Mouse (Mus musculus) kidney, postnatal 4 days (tissue): ENCODE data around the gene Vamp5.

Source experiments
- DNase-seq, 2 experiments: peaks; one replicate each; pipeline ENCODE4 v3.0.0; 2021; ENCODE audit warnings: mixed read lengths in 2 of 2

Vamp5 gene

GRCm38 (mm10) chr6:72389471-72389940, 9.2 kb upstream of the Vamp5 start:
- DNase-seq, result peak; percentile 52 to 68

- DNase-seq, result no peak
Measured at GRCm38 (mm10) chr6:72388791-72389329, 8.6 kb upstream of the Vamp5 start.

GRCm38 (mm10) chr6:72388266-72388665, 8.0 kb upstream of the Vamp5 start:
- DNase-seq, result no peak

DNA sequence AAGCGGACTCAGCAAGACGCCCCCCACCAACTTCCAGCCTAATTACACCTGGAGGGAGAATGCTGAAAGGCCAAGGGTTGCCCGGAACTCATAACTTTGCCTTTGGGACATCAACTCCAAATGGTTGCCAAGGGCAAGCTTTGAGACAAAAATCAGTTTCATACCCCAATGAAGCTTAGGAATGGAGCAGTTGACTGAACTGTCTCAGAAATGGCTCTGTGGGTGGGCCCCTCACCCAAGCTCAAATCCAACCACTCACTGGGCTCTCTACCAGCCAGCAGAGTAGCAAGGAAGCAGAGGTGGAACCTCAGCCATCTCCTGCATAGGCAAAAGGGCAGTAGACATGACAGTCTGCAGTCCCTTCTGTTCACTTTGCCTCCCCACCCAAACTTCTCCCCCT, 7.5 kb upstream of the Vamp5 start:
- no peak for DNase-seq

GRCm38 (mm10) chr6:72386561-72386960, 6.3 kb upstream of the Vamp5 start:
- no peak for DNase-seq

DNA sequence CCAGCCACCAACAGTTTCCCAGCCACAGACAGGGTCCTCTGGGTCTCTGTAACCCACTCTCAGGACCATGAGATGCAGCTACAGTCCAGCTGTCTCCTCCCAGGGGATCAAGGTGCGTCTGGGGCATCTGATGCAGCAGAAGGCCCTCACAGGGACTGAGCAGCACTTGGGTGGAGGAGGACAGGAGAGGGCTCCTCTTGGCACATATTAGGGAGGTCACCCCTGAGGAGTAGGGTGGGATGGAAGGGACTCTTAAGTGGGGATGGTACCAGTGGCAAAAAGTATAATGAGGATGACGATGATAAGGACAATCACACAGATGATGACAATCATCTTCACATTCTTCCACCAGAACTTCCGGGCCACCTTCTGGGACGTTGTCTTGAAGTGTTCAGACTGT, 5.0 kb upstream of the Vamp5 start:
- DNase-seq, result no peak

- no peak for DNase-seq
Measured at GRCm38 (mm10) chr6:72383952-72384351, 3.7 kb upstream of the Vamp5 start.

DNA sequence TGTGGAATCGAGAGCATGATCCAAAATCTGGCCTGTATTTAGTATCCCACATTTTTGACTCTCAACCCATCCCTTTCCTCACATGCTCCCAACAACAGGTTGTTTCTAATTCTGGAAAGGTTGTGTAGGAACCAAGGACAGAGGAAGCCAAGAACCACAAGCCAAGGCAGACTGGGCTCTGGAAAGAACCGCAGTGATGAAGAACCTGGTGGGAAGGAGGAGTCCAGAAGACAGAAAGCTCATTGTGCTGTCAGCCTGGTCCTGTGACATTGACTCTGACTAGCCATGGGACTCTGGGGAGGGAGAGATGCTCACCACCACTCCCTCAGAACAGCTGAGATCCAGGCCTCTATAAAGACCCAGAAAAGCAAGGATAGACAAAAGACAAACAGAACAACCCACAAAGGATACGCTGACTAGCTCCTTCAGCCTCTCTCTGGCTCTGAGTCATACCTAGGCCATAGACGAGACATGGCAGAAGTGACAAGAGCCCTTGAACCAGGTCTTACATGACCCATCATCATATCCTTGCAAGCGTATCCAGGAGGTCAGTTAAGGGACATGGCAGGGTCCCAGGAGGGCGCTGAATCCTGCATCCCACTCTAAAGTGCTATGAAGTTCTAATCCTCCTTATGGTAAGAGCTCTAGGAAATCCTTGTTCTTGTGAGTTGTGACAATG, 3.0 kb upstream of the Vamp5 start:
- DNase-seq, result no peak

- DNase-seq, result no peak
Measured at GRCm38 (mm10) chr6:72382494-72382893, 2.2 kb upstream of the Vamp5 start.

DNA sequence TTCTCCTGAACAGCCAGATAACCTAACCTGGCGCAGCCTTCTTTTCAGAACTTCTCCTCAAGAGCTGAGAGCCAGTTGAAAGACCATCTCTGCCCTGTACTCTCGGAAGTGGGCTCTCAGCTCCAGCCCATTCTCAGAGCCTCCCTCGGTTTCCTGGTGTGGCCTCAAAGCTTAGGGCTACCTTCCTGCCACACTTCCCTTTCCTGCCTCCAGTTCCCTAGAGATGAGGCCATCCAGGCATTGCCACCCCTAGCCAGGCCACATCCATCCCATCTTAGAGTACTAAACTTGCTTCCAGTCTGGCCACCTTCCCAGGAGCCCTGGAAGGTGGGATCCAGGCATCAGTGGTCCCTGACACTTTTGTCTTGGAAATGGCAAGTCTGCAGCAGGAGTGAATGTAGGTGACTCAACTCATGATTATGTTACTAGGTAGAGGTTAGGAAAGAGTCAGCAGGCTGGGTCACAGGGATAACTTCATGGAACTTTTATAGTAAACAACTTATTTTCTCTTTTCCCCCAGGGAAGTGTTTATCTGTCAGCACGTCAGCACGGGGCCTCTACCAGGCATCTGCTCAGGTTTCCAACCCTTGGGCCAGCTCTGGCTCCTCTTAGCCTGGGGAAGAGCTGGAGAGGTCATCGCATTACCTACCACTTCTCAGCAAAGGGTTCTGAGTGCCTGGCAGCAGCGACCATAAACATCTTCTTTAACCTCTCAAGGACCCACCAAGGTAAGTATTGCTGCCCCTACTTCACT, 714 bp downstream of the Vamp5 start:
- peak in 1 of 2 experiments; percentile 43 for DNase-seq

GRCm38 (mm10) chr6:72378510-72379234, 1.6 kb downstream of the Vamp5 start:
- no peak for DNase-seq

DNA sequence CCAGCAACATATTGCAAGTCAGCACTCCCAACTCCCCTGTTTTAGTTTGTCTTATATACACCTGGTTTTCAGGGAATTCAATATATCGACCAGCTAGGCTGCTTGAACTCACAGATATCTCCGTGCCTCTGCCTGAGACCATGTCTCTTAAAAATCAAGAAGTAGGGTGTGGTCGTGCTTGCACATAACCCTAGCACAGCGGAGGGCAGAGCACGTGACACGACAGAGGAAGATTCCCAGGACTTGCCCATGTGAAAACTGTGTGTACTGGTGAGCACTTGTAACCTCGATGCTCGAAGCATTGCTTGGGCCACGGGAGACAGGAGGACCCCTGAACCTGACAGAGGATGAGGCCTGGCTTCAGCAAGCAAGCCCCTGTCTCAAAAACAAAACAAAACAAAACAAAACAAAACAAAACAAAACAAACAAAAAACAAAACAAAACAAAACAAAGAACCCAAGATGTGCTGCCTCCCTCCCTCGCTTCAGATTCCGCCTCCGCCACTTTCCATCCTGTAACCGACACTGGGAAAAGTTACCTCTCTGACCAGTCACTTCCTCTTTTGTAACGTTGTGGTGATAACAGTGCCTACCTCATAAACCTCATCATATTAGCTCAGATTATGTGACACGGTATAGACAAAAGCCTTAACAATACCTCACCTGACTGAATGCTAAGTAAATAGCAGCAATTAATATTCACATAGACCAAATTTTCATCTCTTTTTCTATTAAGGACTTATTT, 5.3 kb downstream of the Vamp5 start:
- DNase-seq, result no peak

GRCm38 (mm10) chr6:72374206-72374605, 6.1 kb downstream of the Vamp5 start:
- DNase-seq, result no peak

DNA sequence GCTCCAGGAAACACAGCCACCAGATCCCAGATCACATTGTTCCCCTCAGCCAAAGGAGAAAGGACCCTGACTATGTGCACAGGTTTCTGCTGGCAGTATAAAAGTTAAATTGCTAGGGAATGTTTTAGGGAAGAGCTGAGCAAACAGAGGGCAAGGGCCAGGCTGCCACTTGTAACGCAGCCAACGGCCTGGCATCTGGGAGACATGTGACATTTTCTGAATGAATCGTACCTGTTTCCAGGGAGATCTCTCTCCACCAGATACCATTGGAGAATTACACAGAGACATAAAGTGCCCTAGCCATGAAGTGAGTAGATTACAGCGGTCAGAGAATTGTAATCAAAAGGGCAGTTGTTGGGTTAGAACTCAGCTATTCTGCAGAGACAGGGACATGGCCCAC, 7.1 kb downstream of the Vamp5 start:
- DNase-seq, result no peak

DNA sequence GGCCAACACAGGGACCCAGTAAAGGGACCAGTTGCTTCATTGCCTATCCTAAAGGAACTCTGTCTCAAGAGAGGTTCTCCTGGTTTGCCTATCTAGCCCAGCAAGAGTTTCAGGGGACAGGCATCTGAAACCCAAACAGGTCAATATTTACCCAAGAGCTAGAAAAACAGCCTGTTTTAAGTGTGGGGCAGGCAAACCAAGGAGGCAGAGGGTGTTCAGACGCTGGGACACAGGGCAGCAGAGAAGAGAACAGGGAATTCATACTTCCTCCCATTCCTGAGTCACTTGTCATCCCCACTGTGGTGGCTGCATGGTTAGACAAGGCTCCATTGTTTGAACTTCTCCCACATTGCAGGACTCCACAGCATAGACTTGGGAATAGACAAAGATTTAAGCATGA, 8.7 kb downstream of the Vamp5 start:
- DNase-seq, result no peak

DNA sequence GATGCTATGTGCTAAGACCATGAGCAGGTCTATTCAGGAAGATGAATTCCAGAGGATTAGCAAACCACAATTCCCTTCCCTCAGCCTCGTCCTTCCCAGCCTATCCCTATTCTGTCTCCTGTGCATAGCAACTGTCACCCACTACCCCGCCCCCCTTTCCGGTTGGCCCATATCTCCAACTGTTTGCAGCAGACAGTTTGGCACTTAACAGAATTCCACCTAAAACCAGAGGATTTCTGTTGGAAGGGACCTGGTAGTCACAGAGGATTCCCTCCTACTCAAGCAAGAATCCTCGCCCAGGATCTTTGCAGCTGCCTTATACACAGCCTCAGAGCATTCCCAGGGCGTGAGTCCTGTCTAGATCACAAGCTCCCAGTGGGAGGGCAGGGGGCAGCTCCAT, 9.1 kb downstream of the Vamp5 start:
- peak in 1 of 2 experiments; percentile 65 for DNase-seq

DNA sequence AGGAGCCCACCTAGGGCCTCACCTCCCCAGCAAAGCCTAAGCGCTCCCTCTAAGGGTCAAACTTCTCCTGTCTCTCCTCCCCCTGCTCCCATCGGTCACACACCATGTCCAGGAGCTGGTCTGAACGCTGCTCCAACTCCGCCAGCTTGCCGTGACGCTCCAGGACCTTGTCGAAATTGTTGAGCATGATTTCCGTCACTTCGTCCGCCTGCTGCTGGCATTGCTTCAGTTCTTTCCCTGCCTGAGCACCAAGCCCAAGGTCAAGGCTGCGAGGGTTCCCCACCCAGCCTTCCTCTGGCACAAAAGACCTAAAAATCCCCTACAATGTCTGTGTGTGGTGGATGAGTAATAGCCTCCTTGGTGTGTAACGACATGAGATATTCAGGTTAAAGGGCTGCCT, 10.2 kb downstream of the Vamp5 start:
- DNase-seq, result no peak

GRCm38 (mm10) chr6:72369557-72369956, 10.7 kb downstream of the Vamp5 start:
- DNase-seq, result no peak

- DNase-seq, result no peak
Measured at GRCm38 (mm10) chr6:72367460-72367974, 12.8 kb downstream of the Vamp5 start.

GRCm38 (mm10) chr6:72366844-72367443, 13.3 kb downstream of the Vamp5 start, which contains the start of gene Rnf181:
Gene Rnf181, minus strand, starts transcription at chr6:72366956.
- no peak for DNase-seq

DNA sequence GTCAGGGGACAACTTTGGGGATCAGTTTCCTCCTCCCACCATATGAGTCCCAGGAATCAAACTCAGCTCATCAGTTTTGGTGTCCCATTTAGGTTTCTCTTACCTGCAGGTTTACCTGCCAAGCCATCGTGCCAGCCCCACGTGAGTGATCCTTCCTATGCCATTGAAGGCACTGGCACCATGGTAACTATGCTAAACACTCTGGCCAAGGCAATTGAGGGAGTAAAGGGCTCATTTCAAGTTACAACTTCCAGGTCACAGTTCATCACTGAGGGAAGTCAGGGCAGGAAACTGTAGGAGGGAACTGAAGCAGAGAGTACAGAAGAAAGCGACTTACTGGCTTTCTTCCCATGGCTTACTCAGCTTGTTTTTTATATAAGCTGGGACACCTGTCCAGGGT, 14.0 kb downstream of the Vamp5 start:
- no peak for DNase-seq

- no peak for DNase-seq
Measured at GRCm38 (mm10) chr6:72364985-72365384, 15.3 kb downstream of the Vamp5 start.
